Mouse (Mus musculus) kidney, postnatal 0 days (tissue): ENCODE data around the gene Ralgds. TPM values are rescaled to one million over a fixed set of nuclear protein-coding genes. Genes with fewer than 3 reads are reported as not detected.

ENCODE experiments used
- ATAC-seq: fragments of 200-750 bp; cut with Nextera tagmentation; replicated peaks from 2 replicates; pipeline ENCODE4 v1.8.0; 2017; ENCODE audit warnings: low read depth, moderate number of reproducible peaks, moderate TSS enrichment, moderate library complexity; ENCODE audit not compliant: low FRiP score
- DNase-seq: peaks from one replicate; pipeline ENCODE4 v3.0.0-alpha.2; 2016; ENCODE audit warnings: low spot score
- H3K27ac ChIP-seq: fragments of 300-500 bp; sonication (generic); 2 replicates; pipeline ENCODE4 v1.5.1; 2014; ENCODE audit warnings: mild to moderate bottlenecking
- H3K27me3 ChIP-seq: fragments of 300-500 bp; sonication (generic); 2 replicates; pipeline ENCODE4 v1.6.1; 2014; ENCODE audit warnings: low read length, mixed read lengths; ENCODE audit not compliant: insufficient read depth
- H3K36me3 ChIP-seq: fragments of 300-500 bp; sonication (generic); 2 replicates; pipeline ENCODE4 v1.6.1; 2014; ENCODE audit warnings: low read length, mixed read lengths; ENCODE audit not compliant: insufficient read depth
- H3K4me1 ChIP-seq: fragments of 300-500 bp; sonication (generic); replicated peaks from 2 replicates; pipeline ENCODE4 v1.6.1; 2014; ENCODE audit warnings: antibody characterized with exemption, low read length, mixed read lengths; ENCODE audit not compliant: insufficient read depth
- H3K4me2 ChIP-seq: fragments of 300-500 bp; sonication (generic); 2 replicates; pipeline ENCODE4 v1.6.1; 2014; ENCODE audit warnings: mild to moderate bottlenecking, low read length, moderate library complexity, mixed read lengths
- H3K4me3 ChIP-seq: fragments of 300-500 bp; sonication (generic); replicated peaks from 2 replicates; pipeline ENCODE4 v1.5.1; 2014; ENCODE audit warnings: low read depth, low read length
- H3K9ac ChIP-seq: fragments of 300-500 bp; sonication (generic); 2 replicates; pipeline ENCODE4 v1.6.1; 2014; ENCODE audit warnings: low read depth, low read length
- H3K9me3 ChIP-seq: fragments of 300-500 bp; sonication (generic); replicated peaks from 2 replicates; pipeline ENCODE4 v1.6.1; 2016; ENCODE audit warnings: low read length, inconsistent platforms, mixed read lengths
- CTCF ChIP-seq: IDR thresholded peaks from 2 replicates; pipeline ENCODE4 v1.5.1; 2016; ENCODE audit warnings: antibody characterized with exemption, low read depth, mild to moderate bottlenecking, moderate library complexity
- WGBS: fragments of 180-500 bp; shearing (Covaris S2); extraction: QIAGEN DNeasy Blood & Tissue Kit; methylation state at CpG from one replicate; pipeline ENCODE4 v1.1.7; 2014; 5-methylcytosine and 5-hydroxymethylcytosine counted together
- polyA plus RNA-seq: library from polyadenylated mRNA; unstranded; fragments of >200 nt; fragmentation: Nextera tagmentation; extraction: Ambion mirVana; gene quantifications from 2 replicates; pipeline ENCODE4 v1.2.1, GENCODE M21; 2015

Ralgds gene
- polyA plus RNA-seq, 1 experiment from 2014 or later: 18.1 TPM

DNA sequence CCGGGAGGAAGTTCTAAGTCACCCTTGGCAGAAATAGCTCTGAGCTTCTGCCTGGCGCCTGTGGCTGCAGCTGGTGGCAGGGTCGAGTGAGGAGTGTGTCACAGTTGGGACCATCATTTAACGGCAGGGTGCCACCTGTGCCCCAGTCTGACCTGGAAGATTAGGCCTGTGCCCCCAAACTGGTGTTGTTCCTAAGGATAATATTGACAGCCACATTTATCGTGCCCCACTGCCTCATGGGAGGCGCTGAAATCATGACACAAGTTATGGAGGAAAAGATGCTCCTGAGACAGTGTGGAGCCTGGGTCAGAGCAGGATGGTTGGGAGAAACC is 86.6 kb downstream of the Ralgds start:
- Histone ChIP-seq H3K4me2 (no peak overlapping the region), H3K9me3 (no peaks in the 10 kb centered on the region), H3K4me3 (no peak overlapping the region), H3K36me3 (no peaks in the 10 kb centered on the region), H3K27ac (no peak overlapping the region), H3K27me3 (no peaks in the 10 kb centered on the region), H3K4me1 (no peaks in the 10 kb centered on the region), H3K9ac (no peak overlapping the region)
- ATAC-seq (no peak), DNase-seq (no peak)
- no peak for TF ChIP-seq CTCF
- WGBS: 79% methylated on average over 6 of the region's 6 CpGs

DNA sequence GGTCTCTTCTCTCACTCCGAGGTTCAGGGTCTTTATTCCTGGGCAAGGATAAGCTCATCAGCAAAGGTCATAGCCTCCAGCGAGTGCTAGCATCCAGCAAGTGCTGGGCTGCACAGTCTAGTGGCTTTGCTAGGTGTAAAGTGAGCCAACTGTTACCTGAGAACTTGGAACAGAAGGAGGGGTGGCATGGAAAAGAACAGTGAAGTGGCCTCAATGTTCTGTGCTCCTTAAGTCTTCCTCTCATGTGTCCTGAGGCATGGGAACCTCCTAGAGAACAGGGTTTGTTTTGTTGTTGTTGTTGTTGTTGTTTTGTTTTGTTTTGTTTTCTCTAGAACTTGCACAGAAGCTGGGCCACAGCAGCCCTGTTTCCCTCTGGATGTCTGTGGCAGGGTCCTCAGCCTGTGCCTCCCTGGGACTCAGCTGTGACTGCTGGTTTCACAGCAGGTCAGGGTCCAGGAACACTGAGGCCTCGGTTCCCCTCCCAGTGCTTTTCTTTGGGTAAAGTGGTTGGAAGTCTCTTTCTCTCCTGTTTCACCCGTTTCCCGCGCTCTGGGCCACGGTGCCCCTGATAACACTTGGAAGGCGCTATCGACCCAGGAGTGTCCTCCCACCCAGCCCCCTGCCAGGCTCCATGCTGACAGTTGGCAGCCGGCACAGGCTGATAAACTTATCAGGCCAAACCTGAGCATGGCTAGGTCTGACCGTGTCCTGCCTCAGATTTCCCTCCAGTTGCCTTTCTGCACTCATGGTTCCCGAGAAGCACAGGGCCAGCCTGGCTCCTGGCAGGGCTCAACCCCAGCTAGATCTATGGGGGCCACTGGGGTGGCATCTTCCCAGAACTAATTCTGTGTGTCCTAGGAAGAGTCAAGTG is 89.0 kb downstream of the Ralgds start:
- ATAC-seq (no peak), DNase-seq (no peak)
- Histone ChIP-seq H3K27ac (no peak overlapping the region), H3K9me3 (no peaks in the 10 kb centered on the region), H3K36me3 (no peaks in the 10 kb centered on the region), H3K4me3 (no peak overlapping the region), H3K27me3 (no peaks in the 10 kb centered on the region), H3K4me1 (no peaks in the 10 kb centered on the region), H3K4me2 (no peak overlapping the region), H3K9ac (no peak overlapping the region)
- WGBS: 46% methylated on average over 12 of the region's 12 CpGs
- no peak for TF ChIP-seq CTCF

Other genes with a start within 250 kb of the Ralgds start
- 2.4 and 2.8 TPM in 2 replicates for gene Ppp1r26, start 66.3 kb upstream of the Ralgds start, polyA plus RNA-seq
- gene 1700007K13Rik, start 46.8 kb upstream of the Ralgds start, polyA plus RNA-seq: 0.22 and 0.49 TPM in 2 replicates
- 51.9 and 54.1 TPM in 2 replicates for gene Mrps2, start 45.1 kb upstream of the Ralgds start, polyA plus RNA-seq
- gene Gbgt1, start 16.2 kb upstream of the Ralgds start, polyA plus RNA-seq: 2.4 and 3.8 TPM in 2 replicates
- gene Gm10134, start 7.0 kb upstream of the Ralgds start, polyA plus RNA-seq: 10.2 and 11.1 TPM in 2 replicates
- not detected in 2 replicates for gene Cel, start 50.3 kb downstream of the Ralgds start, polyA plus RNA-seq
- gene Gtf3c5, start 70.6 kb downstream of the Ralgds start, polyA plus RNA-seq: 19.6 and 22.4 TPM in 2 replicates
- gene Gfi1b, start 108.9 kb downstream of the Ralgds start, polyA plus RNA-seq: 0.09 TPM in 1 of 2 replicates, not detected in the other
- gene Tsc1, start 128.1 kb downstream of the Ralgds start, polyA plus RNA-seq: 9.5 and 10.6 TPM in 2 replicates
- gene Spaca9, start 186.6 kb downstream of the Ralgds start, polyA plus RNA-seq: 2.0 and 2.5 TPM in 2 replicates
- 1.2 and 1.3 TPM in 2 replicates for gene Ak8, start 187.0 kb downstream of the Ralgds start, polyA plus RNA-seq